Mouse (Mus musculus) right cerebral cortex, postnatal 10 days (tissue): ENCODE data around the gene Grk1.

Experiments used
- DNase-seq, 2 experiments: peaks; one replicate each; pipeline ENCODE4 v3.0.0; 2021; ENCODE audit warnings: low spot score in 2 of 2

Grk1 gene

DNA sequence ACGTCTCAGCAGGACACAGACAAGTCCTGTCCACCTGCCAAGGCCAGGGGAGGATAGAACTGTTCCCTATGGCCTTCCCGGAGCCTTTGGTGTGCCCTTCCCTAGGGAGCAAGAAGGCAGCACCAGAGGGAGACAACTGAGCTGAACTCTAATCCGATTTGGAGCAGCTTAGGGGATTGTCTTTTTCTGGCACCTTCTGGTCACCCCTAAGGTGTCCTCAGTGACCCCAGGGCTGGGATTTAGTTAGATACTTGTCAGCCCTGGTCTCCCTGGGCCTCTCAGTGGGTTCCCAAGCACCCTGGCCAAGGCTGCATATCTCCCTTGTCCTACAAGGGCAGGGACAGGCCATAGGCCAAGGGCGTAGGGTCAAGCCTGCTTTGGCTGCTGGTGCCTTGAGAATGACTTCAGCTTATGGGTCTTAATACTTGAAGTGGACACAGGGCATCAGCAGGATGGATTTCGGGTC, at the start of gene Grk1:
TSS of gene Grk1 (plus strand) at position 416 of the 466 bp plus-strand sequence.
- DNase-seq: no peak

DNA sequence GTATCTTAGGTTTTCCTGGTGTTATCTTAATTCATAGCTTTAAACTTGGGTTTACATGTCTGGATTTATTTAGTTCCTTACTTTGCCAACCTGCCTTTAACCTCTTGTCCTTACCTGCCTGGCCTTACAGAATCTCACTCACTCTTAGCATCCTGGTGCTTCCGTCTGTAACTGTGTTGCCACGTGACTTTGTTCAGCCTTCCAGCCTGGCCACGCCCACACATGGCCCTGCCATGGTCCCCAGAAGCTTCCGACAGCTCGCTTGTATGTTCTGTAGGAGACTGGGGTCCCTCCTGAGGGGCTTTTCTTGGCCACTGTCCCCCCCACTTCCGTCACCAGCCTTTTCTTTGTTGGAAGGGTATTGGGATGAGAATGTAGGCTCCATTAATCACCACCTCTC, 48.7 kb upstream of the Grk1 start:
- DNase-seq: no peak

DNA sequence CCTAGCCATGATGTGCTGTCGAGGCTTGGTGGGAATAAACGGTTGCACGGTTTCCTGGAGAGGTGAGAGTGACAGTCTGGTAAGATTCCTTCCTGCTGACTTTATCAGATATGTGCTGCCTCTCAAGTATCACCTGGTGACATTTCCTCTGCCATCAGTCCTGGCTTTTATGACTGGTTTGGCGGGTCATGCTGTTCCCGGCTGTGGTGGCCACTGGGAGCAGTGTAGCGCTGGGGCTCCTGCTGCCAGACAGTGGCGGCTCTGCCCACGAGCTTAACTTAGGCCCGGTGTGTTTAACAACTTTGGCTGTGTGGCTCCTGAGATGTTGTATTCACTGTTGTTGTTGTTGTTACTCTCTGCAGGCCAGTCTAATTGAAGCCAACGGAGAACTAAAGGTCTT, 48.2 kb upstream of the Grk1 start:
- DNase-seq: no peak

DNA sequence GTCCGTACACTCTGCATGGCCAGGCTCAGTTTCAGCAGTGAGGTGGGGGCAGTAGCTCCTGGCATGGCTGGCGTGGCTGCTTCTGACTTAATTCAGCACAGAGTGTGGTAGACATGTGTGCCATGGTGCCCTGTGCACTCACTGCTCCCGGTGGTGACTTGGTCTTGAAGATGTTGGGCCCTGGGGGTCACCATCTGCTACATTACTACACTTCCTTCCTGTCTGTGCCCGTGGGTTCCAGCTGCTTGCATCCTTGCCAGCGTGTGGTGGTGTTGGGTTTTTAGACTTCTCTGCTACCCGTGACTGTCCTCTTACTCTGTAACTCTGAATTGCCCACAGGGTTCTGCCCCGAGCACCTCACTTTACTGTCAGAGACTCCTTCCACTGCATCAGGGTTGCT, 44.7 kb upstream of the Grk1 start:
- DNase-seq: no peak

DNA sequence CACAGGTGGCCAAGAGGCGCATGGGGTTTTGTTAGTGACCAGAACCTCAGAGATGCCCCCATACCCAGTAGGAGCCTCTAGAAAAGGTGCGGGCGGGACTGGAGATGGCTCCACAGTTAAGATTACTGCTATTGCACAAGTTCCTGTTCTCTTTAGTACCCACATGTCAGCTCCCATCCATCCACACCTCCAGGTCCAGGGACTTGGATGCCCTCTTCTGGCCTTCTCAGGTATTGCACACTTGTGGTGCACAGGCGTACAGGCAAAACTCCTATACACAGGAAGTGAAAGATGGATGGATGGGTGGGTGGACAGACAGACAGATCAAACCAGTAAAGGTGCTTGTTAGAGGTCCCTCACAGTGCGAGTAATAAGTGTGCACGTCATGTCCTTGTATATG, 43.0 kb upstream of the Grk1 start:
- no peak for DNase-seq

DNA sequence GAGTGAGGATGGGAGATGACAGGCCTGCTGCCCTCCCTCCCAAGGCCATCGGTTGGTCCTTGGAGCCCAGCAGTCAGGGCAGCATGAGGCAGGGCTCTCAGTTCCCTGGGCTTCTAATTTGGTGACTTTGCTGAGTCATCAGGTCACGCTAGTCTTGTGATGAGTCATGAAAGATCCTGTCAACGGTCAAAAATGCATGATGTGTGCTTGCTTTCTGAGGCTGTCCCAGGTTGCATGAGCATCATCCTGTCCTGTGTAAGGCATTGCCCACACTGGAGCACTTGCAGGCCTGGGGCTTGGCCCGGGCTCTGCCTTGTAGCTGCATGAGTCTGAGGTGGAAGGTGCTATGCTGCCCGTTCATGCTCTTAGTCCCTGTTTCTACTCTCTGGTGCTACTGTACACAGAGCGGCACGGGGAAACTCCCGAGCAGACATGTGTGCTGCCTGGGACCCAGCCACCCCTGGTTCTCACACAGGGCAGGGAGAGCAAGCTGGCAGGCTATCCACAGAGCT, 31.7 kb upstream of the Grk1 start:
- DNase-seq: no peak

DNA sequence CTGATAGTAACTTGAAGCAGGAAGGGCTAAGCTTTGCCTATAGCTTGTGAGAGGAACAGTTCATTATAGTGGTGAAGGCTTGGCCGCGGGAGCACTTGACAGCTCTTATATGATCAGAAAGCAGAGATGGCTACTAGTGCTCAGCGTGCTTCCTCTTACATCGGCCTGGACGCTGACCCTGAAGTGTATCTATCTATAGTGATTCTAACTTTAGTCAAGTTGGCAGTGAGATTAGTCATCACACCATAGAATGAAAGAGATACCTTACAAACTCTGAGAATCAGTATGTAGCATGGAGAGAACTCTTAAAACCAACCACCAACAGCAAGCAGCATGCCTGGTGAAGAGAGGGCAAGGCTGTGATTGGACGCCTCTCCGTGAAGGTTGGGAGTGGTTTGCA, 23.3 kb upstream of the Grk1 start:
- DNase-seq: no peak

DNA sequence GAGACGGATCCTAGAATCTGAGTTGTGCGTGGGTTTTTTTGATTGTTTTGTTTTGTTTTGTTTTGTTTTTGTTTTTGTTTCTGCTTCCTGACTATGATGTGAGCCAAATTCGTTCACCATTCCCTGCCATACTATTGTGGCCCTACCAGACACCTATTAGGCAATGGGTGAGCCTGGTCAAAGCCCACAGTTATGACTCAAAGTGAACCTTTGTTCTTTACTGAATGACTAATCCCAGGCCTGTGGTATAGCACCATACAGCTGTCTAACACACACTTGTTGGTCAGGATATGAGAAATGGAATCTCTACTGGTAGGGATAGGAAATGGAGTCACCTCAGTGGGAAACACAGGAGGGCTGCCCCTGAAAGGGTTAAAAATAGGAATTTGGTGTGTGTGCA, 22.3 kb upstream of the Grk1 start:
- DNase-seq: no peak

DNA sequence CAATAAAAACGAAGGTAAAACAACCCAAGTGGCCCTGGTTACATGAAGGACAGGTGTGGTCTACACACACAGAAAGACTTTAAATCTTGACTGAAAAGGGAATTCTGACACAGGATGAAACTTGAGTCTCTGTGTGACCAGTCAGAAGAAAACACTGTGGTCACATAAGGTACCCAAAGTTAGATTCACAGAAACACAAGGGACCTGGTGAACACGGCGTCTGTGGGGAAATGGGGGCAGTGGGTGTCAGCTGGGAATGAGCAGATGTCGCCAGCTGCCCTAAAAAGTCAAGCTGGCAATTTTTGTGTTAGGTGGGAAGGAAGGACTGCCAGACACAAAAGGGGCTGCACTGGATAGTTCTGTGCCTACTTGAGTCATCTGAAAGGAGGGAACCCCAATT, 21.9 kb upstream of the Grk1 start:
- DNase-seq: no peak

DNA sequence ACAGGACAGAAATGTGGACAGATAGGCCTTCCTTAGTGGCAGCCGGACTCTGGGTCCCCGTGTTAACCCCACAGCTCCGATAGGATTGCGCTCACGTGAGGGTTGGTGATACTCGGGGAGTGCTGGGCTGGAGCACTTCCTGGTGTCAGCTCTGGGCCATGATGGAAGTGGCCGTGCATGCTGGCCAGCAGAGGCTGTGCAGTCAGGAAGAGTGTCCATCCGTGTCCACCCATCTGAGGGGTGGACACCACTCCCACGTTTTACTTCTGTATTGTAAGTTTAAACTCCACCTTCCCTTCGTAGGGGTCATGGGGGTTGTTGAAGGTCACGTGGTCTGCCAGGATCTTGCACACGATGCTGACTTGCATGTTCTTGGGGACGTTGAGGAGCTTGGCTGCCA, 18.5 kb upstream of the Grk1 start:
- DNase-seq: no peak

DNA sequence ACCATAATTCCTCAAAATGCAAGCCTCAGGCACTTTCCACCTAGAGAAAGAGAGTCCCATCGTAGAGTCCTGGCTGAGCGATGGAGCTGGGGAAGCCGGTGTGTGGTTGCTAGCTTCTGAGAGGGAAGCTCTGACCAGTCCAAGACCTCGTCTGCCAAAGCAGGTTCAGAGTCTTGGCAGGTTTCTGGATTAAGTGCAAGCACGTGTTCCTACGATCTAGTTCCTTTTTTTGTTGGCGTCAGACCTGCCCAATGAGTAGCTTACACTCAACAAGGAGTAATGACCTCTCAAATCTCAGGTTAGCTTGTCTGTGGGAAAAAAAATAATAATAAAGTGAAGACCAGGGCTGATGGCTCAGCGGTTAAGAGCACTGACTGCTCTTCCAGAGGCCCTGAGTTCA, 17.2 kb upstream of the Grk1 start:
- no peak for DNase-seq

DNA sequence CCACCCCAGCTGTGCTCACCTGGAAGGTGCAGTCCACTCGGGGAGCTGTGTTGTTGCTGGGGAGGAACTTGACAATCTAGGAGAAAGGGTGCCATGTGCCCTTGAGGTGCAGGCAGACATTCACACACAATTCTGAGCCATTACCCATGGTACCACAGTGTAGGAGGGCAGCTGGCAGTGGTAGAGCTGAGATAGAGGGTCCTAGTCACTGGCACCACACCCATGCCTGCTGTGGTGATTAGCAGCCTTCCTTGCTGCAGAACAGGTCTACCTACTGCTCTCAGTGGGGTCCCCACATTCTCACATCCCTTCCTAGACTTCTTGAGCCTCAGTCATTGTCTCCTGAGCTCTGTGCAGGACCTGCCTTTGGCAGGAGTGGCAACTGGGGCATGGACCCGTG, 16.1 kb upstream of the Grk1 start:
- no peak for DNase-seq

DNA sequence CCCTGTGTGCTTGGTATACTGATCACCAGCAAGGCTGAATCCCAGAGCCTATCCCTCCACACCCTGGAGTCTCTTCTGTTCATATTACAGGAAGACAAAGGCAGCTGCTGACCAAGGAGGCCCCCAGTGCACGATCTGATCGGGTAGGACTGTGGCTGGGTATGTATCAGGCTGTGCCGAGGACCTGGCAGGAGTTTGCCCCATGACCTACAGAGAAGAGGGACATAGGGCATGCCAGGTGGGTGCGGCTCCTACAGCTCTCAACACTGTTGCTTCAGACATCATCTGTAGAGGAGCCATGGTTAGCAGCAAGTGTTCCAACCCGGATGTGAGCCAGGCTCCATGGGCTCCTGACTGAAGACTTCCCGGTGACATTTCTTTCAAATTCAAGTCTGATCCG, 11.0 kb upstream of the Grk1 start:
- no peak for DNase-seq

DNA sequence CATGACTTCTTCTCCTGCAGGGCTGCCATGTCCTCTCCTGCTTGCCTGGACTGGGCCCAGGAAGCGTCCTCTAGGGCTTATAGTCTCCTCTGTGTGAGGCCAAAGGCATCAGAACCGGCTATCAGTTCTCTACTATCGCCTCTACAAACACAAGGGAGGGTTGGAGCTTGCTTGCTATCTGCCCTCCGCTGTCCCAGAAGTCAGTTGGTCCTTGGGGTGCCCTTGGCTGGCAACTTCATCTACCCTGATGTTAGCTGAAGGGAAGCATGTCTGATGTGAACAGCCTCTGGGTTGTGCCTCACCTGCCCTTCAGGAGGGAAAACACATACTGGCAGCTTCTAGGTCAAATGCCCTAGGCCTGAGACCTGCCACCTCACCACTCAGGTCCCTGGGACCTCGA, 8.2 kb upstream of the Grk1 start, which contains the start of gene Atp4b:
TSS of gene Atp4b (minus strand) at position 101 of the 400 bp plus-strand sequence.
- no peak for DNase-seq

DNA sequence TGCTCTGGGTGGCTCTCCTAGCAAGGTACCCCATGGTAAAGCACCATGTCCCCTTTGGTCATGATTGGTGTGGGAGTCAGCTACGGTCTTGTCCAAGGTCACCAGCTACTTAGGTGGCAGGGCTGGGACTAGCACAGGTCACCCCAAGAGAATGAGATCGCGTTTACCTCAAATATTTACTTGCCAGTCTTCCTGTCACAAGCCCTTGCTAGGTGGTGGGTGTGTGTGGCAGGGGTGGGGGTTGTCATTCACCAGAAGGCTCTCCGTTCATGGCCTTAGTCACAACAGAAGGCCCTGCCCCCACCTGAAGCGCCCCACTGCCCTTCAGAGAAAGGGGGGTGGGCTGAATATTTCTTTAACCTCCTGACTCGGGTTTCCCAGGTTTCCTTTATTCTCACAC, 1.4 kb upstream of the Grk1 start:
- no peak for DNase-seq

DNA sequence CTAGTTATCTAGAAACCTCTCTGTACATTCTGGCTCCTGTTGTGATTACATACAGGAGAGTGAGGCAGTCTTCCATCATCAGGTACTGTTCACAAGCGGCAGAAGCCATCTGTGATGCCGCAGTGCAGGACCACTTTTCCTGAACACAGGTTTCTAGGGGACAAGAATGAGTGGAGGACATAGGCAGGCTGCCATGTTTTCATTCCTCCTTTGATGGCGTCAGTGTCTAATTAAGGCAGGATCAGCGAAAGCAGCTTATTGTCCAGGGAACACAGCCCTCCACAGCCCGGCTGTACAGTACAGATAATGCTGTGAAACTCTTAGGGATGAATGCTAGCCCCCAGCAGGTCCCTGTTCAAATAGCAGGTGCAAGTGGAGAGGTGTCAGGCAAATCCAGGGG, 1.1 kb downstream of the Grk1 start:
- DNase-seq: no peak

DNA sequence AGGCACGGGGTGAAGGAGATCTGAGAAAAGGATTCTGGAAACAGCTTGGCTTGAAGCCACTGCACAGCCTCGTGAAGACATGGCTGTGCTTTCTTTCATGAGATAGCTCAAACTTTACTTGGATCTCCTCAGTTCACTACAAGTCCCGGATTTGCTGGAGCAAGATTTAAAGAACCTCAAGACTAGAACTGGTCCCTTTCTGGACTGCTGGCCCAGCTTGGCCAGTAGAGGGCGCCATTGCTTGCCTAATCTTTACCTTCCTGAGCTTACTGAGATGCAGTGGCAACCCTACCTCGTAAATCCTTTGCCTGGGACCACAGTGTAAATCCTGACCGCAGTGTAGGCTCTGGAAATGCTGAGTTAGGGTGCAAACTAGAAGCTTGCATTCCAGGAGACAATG, 6.7 kb downstream of the Grk1 start:
- peak; percentile 66 to 82 for DNase-seq

DNA sequence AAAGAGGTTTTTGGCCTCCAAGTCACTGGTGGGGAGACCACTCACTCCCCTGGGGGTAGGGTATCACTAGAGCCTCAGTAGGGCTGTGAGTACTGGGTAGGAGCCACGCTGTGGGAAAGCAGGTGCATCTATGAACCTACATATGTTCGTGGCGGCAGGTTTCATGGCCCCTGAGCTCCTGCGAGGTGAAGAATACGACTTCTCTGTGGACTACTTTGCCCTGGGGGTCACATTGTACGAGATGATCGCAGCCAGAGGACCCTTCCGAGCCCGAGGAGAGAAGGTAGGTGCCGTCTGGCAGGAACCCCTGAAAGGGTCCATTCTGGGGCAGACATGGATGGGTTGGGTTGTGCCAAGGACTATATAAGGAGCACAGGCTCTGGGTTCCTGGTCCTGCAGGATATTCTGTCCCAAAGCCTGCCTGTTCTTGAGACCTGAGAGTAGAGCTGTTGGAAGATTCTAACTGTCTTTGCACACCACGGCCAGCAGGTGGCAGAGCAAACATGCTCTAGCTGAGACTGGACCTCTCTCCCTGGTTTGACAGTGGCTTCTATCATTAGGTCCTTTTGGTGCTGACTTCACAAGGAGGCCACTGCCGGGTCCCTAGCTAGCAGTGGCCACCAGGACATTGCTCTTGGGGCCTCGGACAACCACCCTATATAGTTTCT, 8.1 kb downstream of the Grk1 start:
- DNase-seq: peak; percentile 45 to 78

DNA sequence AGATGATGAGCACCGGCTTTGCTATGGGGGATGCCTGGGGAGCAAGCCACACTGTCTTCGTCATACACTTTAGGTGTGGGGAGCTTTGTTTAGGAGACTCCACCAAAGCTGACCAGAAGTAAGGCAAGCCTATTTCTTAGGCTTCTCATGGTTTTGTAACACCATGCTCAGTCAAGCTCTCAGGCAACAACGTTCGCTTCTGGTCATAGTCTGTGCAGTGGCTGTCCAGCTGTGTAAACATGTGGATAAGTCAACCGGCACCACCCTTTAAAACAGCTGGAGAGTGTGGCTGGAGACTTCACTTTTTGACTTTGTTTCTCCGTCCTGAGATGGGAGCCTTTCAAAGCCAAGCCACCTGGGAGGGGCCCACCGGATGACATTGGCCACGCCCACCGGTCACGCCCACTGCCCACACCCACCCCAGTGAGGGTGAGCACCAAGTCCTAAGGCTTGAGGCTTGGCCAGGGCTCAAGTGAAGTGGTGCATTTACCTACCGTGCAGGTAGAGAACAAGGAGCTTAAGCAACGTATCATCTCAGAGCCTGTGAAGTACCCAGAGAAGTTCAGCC, 9.0 kb downstream of the Grk1 start:
- DNase-seq: no peak

DNA sequence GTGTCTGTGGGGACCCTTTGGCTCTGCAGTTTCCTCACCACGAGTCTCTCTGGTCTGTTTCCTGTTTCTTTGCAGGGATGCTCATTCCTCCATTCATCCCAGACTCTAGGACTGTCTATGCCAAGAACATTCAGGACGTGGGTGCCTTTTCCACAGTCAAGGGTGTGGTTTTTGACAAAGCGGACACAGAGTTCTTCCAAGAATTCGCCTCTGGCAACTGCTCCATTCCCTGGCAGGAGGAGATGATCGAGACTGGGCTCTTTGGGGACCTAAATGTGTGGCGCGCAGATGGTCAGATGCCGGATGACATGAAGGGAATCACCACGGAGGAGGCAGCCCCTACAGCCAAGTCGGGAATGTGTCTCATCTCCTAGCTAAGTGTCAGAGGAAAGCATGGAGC, 11.0 kb downstream of the Grk1 start:
- DNase-seq: no peak

DNA sequence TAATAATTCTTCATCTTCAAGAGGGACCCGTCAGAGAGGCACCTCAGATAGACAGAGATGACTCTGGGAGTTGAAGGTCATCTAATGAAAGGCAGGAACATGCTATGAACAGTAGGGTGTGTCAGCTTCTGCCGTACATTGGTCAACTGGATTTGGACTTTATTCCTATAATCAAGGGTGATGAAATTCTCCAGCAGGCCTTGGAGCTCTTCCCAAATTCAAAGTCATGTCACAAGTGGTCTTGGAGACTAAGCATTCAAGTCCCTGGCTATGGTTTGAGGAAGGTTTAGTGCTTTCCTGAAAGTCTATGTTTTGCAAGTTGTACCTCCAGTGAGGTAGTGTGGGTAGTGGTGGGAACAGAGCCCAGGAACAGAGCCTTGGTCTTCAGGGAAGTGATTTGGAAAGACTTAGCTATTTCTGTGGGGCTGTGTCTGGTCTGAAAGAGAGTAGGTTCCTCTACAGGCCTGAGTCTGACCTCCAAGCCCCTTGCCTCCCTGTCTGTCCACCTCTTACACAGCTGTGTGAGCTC, 14.3 kb downstream of the Grk1 start:
- DNase-seq: no peak

DNA sequence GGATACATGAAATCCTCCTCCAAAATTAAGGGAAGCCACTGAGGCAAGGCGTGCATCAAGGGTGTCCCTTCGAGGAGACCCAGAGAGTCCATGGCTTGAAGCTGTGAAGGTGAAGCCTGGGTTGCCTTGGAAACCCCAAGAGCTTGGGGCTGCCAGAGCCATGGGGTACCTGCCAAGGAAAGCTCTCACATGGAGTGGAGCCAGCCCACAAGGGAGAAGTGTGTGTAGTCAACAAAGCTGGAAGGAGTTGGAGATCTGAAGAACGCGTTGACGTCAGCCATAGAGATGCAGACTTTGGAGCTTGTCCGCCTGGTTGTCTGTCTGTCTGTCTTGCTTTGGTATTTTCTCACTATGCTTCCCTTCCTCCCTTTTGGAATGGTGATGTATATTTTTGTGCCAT, 16.1 kb downstream of the Grk1 start:
- DNase-seq: peak; percentile 57 to 58

DNA sequence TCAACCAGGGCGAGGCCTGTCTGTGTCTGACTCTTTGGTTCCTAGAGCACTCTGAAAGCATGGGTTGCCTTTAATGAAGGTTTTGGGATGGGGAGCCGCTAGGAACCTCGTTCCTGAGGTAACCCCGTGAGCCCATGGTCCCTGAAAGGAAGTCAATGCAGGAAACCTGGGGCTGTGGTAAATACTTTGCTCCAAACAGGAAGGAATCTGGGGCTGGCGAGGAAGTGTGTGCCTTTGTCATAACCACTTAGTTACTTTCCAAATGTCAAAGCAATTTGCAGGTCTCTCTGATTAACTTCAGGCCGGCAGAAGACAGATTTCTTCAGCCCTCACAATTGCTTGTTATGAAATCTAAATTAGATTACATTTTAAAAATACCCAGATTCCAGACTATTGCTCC, 22.5 kb downstream of the Grk1 start:
- DNase-seq: no peak
